Mouse (Mus musculus) midbrain, embryonic 10.5 days (tissue): ENCODE results near the gene Pax2. TPM values are rescaled to one million over a fixed set of nuclear protein-coding genes. Genes with fewer than 3 reads are reported as not detected.
A peak's percentile ranks its signal among the peaks of the same experiment; 100 is the strongest.

ENCODE experiments used
- DNase-seq: peaks from one replicate; pipeline ENCODE4 v3.0.0-alpha.2; 2017; ENCODE audit warnings: low spot score
- H3K27ac ChIP-seq: fragments of 300-500 bp; sonication (generic); replicated peaks from 2 replicates; pipeline ENCODE4 v1.5.1; 2016; ENCODE audit warnings: mild to moderate bottlenecking
- H3K27me3 ChIP-seq: fragments of 300-500 bp; sonication (generic); 2 replicates; pipeline ENCODE4 v1.6.1; 2016; ENCODE audit warnings: low read depth, mild to moderate bottlenecking; ENCODE audit not compliant: poor library complexity, severe bottlenecking
- H3K36me3 ChIP-seq: fragments of 300-500 bp; sonication (generic); 2 replicates; pipeline ENCODE4 v1.6.1; 2016; ENCODE audit warnings: mild to moderate bottlenecking, moderate library complexity
- H3K4me1 ChIP-seq: fragments of 300-500 bp; sonication (generic); 2 replicates; pipeline ENCODE4 v1.6.1; 2016
- H3K4me3 ChIP-seq: fragments of 300-500 bp; sonication (generic); 2 replicates; pipeline ENCODE4 v1.5.1; 2016; ENCODE audit warnings: mild to moderate bottlenecking, moderate library complexity
- H3K9me3 ChIP-seq: fragments of 300-500 bp; sonication (generic); replicated peaks from 2 replicates; pipeline ENCODE4 v1.6.1; 2016; ENCODE audit warnings: mild to moderate bottlenecking
- WGBS: fragments of 180-500 bp; shearing (Covaris S2); methylation state at CpG from one replicate; pipeline ENCODE4 v1.1.7; 2016; 5-methylcytosine and 5-hydroxymethylcytosine counted together
- polyA plus RNA-seq: library from polyadenylated mRNA; unstranded; fragments of >200 nt; fragmentation: Nextera tagmentation; extraction: Ambion mirVana; gene quantifications from 2 replicates; pipeline ENCODE4 v1.2.1, GENCODE M21; 2016

Gene Pax2
- polyA plus RNA-seq, 1 experiment from 2014 or later = 1.1 TPM

GRCm38 (mm10) chr19:44762121-44762621 is 6.3 kb downstream of the Pax2 start:
- no peak for DNase-seq
- peaks cover 94% of the 10 kb centered on the region for H3K27me3 ChIP-seq
- no peak overlapping the region for H3K4me3 ChIP-seq
- WGBS = 62% methylated on average over 7 of the region's 7 CpGs
- H3K9me3 ChIP-seq = no peaks in the 10 kb centered on the region
- no peak overlapping the region for H3K27ac ChIP-seq
- no peaks in the 10 kb centered on the region for H3K36me3 ChIP-seq
- H3K4me1 ChIP-seq = peaks cover 31% of the 10 kb centered on the region

DNA sequence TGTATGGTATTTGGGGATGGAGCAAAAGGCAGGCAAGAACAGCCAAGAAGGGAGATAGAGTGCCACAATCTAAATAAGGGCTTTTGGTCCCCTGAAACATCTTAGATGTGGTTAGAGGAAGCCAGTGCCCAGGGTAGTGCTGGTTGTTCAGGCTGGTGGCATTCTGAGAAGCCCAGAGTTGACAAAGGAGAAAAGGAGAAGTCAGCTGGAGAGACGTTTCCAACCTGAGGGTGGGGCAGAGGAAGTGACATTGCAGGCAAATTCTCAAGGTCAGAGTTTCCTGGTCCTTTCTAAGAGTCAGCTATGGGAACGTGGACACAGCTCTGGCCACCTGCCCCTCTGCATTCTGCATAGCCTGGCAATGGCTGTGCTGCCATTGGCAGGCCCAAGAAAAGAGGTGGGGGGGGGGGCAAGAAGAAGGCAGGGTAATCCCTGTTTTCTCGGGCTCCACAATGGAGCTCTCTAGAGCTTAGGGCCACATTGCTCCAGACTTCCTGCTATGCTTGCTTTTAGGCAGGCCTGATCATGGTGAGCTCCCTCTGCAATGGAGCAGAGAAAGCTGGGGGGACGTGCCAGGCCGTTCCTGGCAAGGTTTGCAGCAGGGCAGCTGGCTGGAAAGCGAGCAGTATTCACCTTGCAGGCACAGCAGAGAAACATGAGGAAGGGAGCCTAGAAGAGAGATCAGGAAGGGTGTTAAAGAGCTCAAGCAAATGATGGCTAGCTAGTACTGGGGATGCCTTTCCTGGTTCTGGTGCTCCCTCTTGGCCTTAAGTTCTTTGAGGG is 14.6 kb downstream of the Pax2 start:
- no peak for DNase-seq
- H3K27me3 ChIP-seq = peaks cover 29% of the 10 kb centered on the region
- 65% methylated on average over 6 of the region's 6 CpGs for WGBS
- no peaks in the 10 kb centered on the region for H3K9me3 ChIP-seq
- no peaks in the 10 kb centered on the region for H3K4me1 ChIP-seq
- H3K4me3 ChIP-seq = no peak overlapping the region
- H3K36me3 ChIP-seq = no peaks in the 10 kb centered on the region
- no peak overlapping the region for H3K27ac ChIP-seq

- H3K4me3 ChIP-seq = no peak overlapping the region
- WGBS = 95% methylated on average over 13 of the region's 13 CpGs
- peaks cover 24% of the 10 kb centered on the region; the same call in 1 of the 2 replicates for H3K27me3 ChIP-seq
Observed at GRCm38 (mm10) chr19:44771499-44771898, 15.7 kb downstream of the Pax2 start.

DNA sequence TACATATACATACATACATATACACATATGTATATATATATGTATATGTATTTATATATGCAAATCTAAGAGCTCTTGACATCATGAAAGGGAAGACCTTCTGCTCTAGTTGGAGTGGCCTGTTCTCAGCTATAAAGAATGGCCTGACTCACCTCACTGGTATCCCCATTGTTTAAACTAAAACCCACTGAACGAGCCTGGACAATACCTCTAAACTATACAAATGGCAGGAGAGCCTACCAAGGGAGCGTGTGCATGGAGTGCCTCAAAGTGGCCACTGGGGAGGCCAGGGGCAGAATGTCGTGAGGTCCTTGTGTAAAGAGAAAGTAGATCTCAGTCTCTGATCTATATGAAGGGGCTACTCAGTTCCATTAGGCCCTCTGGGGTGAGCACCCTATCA is 26.1 kb downstream of the Pax2 start:
- no peaks in the 10 kb centered on the region for H3K36me3 ChIP-seq
- WGBS = 65% methylated on average over 3 of the region's 3 CpGs
- H3K4me3 ChIP-seq = no peak overlapping the region
- DNase-seq = no peak
- H3K4me1 ChIP-seq = 0 out of 2 replicates have a peak, but pooled peaks cover 6% of the 10 kb centered on the region
- H3K27ac ChIP-seq = no peak overlapping the region
- H3K27me3 ChIP-seq = 0 out of 2 replicates have a peak, but pooled peaks cover 4% of the 10 kb centered on the region
- no peaks in the 10 kb centered on the region for H3K9me3 ChIP-seq

More at GRCm38 (mm10) chr19:44771499-44771898, 15.7 kb downstream of the Pax2 start:
- H3K27ac ChIP-seq = no peak overlapping the region
- no peak for DNase-seq
- H3K9me3 ChIP-seq = no peaks in the 10 kb centered on the region
- H3K36me3 ChIP-seq = no peaks in the 10 kb centered on the region
- no peaks in the 10 kb centered on the region for H3K4me1 ChIP-seq

GRCm38 (mm10) chr19:44784391-44784790 is 28.5 kb downstream of the Pax2 start:
- no peak overlapping the region for H3K27ac ChIP-seq
- 0 out of 2 replicates have a peak, but pooled peaks cover 6% of the 10 kb centered on the region for H3K4me1 ChIP-seq
- H3K9me3 ChIP-seq = no peaks in the 10 kb centered on the region
- no peak overlapping the region for H3K4me3 ChIP-seq
- no peaks in the 10 kb centered on the region for H3K36me3 ChIP-seq
- peaks cover 10% of the 10 kb centered on the region; the same call in 1 of the 2 replicates for H3K27me3 ChIP-seq
- DNase-seq = no peak
- WGBS = 56% methylated on average over 4 of the region's 4 CpGs

DNA sequence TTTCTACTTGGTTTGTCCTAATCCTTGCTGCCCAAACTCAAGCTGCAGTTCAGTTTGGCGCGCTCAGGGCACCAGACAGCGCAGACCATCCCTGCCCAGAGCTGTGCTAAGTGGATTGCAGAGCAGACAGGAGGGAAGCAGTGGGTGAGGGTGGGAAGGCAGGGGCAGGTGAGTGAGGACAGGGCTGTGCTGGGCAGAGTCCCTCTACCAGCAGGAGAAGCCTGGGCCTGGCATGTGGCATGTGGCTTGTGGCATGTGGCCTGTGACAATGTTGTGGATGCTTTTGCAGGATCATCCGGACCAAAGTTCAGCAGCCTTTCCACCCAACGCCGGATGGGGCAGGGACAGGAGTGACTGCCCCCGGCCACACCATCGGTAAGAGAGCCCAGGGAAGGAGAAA is 32.6 kb downstream of the Pax2 start:
- Histone ChIP-seq H3K4me1 (0 out of 2 replicates have a peak, but pooled peaks cover 6% of the 10 kb centered on the region), H3K4me3 (no peak overlapping the region), H3K9me3 (no peaks in the 10 kb centered on the region), H3K27me3 (peaks cover 10% of the 10 kb centered on the region; the same call in 1 of the 2 replicates), H3K36me3 (no peaks in the 10 kb centered on the region), H3K27ac (no peak overlapping the region)
- 84% methylated on average over 8 of the region's 8 CpGs for WGBS
- DNase-seq = no peak

DNA sequence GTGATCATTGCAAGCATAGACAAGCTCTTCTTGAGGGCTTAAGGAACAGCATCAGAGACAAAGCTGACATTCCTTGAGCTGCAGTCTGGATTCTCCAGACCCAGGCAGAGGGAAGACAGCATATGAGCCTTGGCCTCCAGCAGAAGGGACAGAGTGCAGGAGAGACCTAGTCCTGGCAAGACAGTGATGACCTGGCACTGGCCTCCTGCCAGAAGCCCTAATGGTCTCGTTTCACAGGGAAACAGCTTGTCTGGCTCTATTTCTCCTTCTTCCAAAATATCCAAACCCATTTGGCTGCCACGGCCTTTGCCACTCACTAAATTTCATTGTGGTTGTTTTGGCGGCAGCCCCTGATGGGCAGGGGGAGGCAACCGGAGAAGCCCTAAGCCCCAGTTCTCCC is 36.1 kb downstream of the Pax2 start:
- H3K4me3 ChIP-seq = no peak overlapping the region
- no peaks in the 10 kb centered on the region for H3K36me3 ChIP-seq
- H3K4me1 ChIP-seq = peaks cover 8% of the 10 kb centered on the region
- 0 out of 2 replicates have a peak overlapping the region, but pooled peaks have one; percentile 13 for H3K27ac ChIP-seq
- peaks cover 12% of the 10 kb centered on the region for H3K27me3 ChIP-seq
- no peak for DNase-seq
- H3K9me3 ChIP-seq = no peaks in the 10 kb centered on the region
- 84% methylated on average over 4 of the region's 4 CpGs for WGBS

- peaks cover 35% of the 10 kb centered on the region for H3K27me3 ChIP-seq
Observed at GRCm38 (mm10) chr19:44797110-44798060, 41.5 kb downstream of the Pax2 start.

DNA sequence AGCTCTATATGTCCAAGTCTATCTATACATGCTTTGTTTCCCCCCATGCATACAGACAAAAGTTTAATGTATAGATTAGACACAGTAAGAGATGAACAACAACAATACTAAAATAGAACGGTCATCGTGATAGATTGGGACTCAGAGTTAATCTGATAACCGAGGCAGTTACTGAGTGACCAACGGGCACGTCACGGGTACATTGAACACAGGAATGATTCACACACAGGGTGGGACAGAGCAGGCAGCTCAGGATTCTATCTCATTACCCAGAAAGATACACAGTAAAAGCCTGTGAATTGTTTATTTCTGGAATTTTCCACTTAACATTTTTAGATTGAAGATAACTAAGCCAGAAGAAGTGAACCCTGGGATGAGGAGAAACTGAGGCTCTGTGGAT is 42.9 kb downstream of the Pax2 start:
- Histone ChIP-seq H3K4me1 (peaks cover 39% of the 10 kb centered on the region), H3K27me3 (peaks cover 41% of the 10 kb centered on the region), H3K36me3 (no peaks in the 10 kb centered on the region), H3K4me3 (no peak overlapping the region), H3K9me3 (no peaks in the 10 kb centered on the region), H3K27ac (no peak overlapping the region)
- 95% methylated on average over 6 of the region's 6 CpGs for WGBS
- DNase-seq = no peak

More at GRCm38 (mm10) chr19:44797110-44798060, 41.5 kb downstream of the Pax2 start:
- DNase-seq = no peak
- WGBS = 49% methylated on average over 21 of the region's 21 CpGs
- Histone ChIP-seq H3K4me1 (peaks cover 34% of the 10 kb centered on the region), H3K36me3 (no peaks in the 10 kb centered on the region), H3K4me3 (no peak overlapping the region), H3K27ac (peak overlapping the region; percentile 46; the same call in 1 of the 2 replicates), H3K9me3 (no peaks in the 10 kb centered on the region)

- H3K27ac ChIP-seq = no peak overlapping the region
- WGBS = 85% methylated on average over 5 of the region's 5 CpGs
- DNase-seq = no peak
- H3K4me3 ChIP-seq = no peak overlapping the region
- H3K9me3 ChIP-seq = no peaks in the 10 kb centered on the region
- H3K36me3 ChIP-seq = no peaks in the 10 kb centered on the region
- H3K4me1 ChIP-seq = peaks cover 39% of the 10 kb centered on the region
- H3K27me3 ChIP-seq = peaks cover 45% of the 10 kb centered on the region
Observed at GRCm38 (mm10) chr19:44799156-44799555, 43.3 kb downstream of the Pax2 start.

DNA sequence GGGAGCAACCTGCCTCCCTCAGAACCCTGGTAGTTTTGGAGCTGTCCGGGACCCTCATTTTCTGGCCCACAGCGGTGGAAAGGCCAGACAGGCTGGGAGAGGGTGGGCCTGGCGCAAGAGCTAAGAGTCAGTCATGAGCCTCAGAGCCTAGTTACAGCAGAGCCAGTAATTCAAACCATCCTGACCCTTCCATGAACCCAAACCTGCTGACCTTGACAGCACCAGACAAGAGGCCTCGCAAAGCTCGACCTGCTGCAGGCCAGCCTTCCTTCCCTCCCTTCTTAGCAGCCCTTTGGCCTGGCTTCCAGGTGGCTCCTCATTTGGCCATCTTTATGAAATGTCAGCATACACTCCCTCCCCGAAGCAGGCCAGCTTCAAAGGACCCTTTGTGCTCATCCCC is 44.5 kb downstream of the Pax2 start:
- peaks cover 39% of the 10 kb centered on the region for H3K4me1 ChIP-seq
- no peak overlapping the region for H3K4me3 ChIP-seq
- H3K9me3 ChIP-seq = no peaks in the 10 kb centered on the region
- no peak overlapping the region; the same call in 1 of the 2 replicates for H3K27ac ChIP-seq
- DNase-seq = no peak
- H3K36me3 ChIP-seq = no peaks in the 10 kb centered on the region
- 77% methylated on average over 6 of the region's 6 CpGs for WGBS
- peaks cover 54% of the 10 kb centered on the region for H3K27me3 ChIP-seq

- 4% methylated on average over 8 of the region's 8 CpGs for WGBS
- Histone ChIP-seq H3K27me3 (peaks cover 79% of the 10 kb centered on the region), H3K9me3 (no peaks in the 10 kb centered on the region), H3K27ac (no peak overlapping the region), H3K4me3 (peak overlapping the region; percentile 27), H3K4me1 (peaks cover 28% of the 10 kb centered on the region), H3K36me3 (no peaks in the 10 kb centered on the region)
- peak; percentile 33 for DNase-seq
Observed at GRCm38 (mm10) chr19:44808734-44809133, 52.9 kb downstream of the Pax2 start.
